Mouse (Mus musculus): ENCODE measurements around the gene Shcbp1l.
"Not testable (repeated sequence)": the region's sequence is repeated elsewhere in the genome, so short reads cannot be mapped to it uniquely, and the experiment has no call there.

Gene Shcbp1l

GRCm38 (mm10) chr1:153424770-153425584, at the start of gene Shcbp1l:
Gene Shcbp1l, plus strand, starts transcription at chr1:153425162.
- peak; percentile 79 for DNase-seq (ENCODE audit: low spot score)

DNA sequence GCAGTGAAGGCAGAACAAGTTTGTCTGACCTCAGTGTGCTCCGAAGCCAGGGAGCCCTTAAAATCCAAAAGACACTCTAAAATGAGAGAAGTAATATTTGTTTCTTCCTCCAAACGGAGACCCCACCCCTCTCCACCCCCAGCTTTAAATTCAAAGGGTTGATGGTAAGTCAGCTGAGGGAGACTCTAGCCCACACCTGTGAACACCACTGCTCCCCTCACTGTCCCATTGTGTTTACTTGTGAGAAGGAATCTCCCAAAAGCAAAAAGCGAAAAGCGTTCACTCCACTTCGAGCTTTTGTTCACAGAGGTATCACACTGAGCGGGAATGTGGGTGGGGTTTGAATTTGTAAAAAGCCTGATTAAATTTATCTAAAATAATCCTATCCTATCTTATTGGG, 48.5 kb upstream of the Shcbp1l start:
- DNase-seq (ENCODE audit: low spot score), result no peak

DNA sequence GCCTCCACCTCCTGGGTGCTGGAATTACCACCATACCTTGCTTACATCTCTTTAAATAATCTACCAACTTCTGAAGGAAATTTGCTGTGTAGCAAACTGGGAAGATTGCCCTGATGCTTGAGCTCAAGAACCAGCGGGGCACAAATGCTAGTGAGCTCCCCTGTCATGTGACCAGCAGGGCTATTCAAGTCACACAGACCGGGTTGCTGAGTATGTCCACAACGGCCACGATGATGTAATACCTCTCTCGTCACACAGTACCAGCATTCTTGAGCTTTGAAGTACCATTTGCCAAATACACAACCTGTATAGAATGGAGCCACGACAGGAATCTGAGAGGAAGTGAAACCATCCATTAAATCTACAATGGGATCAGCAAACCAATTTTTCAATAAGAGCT, 46.4 kb upstream of the Shcbp1l start:
- no peak for DNase-seq (ENCODE audit: low spot score)

DNA sequence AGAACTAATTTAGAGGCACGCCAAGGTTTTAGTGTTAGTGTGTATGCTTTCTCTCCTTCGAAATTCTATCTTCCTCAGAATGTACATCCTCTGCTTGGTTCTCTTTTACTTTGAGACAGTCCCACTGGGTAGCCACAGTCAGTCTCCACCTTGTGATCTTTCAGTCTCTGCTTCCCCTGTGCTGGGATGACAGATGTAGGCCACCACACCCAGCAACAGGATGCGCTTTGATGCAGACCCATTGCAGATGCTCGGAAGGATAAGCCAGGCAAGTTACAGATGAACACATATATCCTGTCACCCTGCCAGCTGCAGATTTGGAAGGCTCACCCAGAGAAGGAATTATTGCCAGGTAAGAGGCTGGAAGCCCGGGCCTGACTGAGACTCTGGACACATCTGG, 45.1 kb upstream of the Shcbp1l start:
- DNase-seq (ENCODE audit: low spot score), result no peak

DNA sequence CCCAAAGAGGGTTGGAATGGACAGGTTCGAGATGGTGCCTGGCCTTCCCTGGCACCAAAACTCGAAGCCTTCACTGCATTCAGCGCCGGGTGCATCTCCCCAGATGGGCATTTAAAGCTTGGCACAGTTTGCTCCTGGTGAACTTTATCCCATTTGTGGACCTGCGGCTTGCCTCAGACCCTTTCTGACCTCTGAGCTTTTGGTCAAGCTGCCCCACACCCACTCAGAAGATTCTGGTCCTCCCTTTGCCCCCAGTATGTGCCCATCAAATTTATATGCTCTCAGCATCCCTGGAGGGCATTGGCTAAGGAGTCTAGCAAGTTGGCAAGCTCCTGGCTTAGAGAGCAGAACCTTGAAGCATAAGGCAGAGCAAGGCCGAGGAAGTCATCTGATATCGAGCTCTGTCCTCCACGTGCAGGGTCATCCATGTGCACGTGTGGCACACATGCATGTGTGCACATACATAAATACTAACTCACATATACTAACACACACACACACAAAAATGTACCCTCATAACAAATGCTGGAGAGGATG, 44.1 kb upstream of the Shcbp1l start:
- DNase-seq (ENCODE audit: low spot score), result no peak

- no peak for DNase-seq (ENCODE audit: low spot score)
These were observed 39.9 kb upstream of the Shcbp1l start for GRCm38 (mm10) chr1:153385081-153385480.

DNA sequence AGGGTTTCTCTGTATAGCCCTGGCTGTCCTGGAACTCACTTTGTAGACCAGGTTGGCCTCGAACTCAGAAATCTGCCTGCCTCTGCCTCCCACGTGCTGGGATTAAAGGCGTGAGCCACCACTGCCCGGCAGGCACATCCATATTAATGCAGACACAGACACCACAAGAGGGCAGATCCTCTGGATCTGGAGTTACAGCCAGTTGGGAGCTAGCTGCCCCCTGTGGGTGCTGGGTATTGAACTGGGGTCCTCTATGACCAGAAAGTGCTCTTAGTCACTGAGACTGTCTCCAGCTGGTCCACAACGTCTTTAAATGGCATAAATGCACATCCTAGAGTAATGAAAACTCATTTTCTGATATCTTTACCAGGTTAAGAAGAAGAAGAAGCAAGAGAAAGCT, 39.3 kb upstream of the Shcbp1l start:
- not testable (repeated sequence) for DNase-seq (ENCODE audit: low spot score)

GRCm38 (mm10) chr1:153386271-153387069, 38.5 kb upstream of the Shcbp1l start:
- peak; percentile 15 for DNase-seq (ENCODE audit: low spot score)

- not testable (repeated sequence) for DNase-seq (ENCODE audit: low spot score)
These were observed 29.3 kb upstream of the Shcbp1l start for GRCm38 (mm10) chr1:153395706-153396105.

DNA sequence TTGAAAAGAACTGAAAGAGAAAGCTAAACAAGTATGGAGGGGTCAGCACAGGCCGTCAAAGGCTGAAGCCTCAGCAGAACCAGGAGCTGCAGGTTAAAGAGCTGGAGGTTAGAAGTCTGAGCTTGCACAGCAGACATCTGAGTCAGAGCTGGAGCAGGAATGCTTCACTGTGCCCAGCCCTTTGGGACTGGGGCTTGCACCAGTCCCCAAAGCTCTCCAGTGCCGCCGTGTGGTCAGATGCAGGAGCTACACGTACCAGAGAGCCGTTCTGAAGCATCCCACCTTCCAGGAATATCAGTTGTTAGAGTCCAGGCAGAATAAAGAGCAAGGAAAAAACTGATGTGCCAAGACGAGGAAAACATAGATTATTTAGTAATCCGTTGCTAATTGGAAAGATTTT, 23.2 kb upstream of the Shcbp1l start:
- peak; percentile 45 for DNase-seq (ENCODE audit: low spot score)

DNA sequence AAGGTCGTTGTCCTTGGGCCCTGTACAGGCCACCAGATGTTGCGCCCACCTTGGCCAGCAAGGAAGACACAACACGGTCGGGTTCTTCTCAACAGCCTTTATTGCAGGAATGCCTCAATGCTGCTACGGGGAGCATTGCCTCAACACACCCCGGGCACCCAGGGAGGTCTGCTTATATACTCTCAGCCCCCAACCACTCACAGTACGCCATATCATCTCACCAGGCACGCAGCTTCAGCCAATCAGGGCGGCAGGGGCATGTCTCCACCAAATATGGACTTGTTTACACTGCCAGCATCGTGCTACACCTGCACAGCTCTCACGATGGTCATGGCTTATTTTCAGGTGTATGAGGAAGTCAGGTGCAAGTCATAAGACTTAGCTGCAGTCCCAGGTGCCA, 17.3 kb upstream of the Shcbp1l start:
- DNase-seq (ENCODE audit: low spot score), result not testable (repeated sequence)

DNA sequence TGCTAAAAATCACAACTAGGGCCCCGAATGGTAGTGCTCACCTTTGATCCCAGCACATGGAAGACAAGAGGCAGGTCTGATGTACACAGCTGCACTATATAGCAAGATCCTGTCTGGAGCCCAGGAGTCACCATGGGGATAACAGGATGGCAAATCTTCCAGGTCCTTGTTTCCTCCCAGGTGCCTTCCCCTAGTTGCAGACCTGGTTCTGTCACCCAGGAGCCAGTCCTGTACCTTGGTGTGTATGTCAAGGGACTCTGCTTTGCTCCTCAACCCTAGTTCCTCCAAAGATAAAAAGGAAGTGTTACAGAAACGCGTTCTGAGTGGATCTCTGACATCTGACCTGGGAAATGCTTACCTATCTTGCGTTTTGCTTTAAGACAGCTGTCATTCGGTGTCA, 16.7 kb upstream of the Shcbp1l start:
- not testable (repeated sequence) for DNase-seq (ENCODE audit: low spot score)

DNA sequence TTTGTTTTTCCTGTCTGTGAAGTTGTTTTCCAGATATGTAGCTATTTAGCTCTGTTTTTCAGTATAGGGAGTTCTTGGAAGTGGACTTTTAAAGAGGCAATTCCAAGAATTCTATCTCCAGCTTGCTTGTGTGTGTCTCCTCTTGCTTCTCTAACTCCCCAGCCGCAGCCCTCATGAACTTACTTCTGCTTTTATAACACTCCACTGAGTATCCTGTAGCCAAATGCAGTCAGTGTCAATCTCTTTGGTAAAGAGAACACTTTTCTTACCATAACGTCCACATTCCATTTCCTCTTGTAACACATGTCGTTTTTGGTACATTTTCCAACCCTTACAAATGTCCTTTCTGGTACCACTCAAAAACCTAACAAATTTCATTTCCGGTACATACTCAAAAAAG, 14.0 kb upstream of the Shcbp1l start:
- DNase-seq (ENCODE audit: low spot score), result not testable (repeated sequence)

- DNase-seq (ENCODE audit: low spot score), result no peak
These were observed 13.2 kb upstream of the Shcbp1l start for GRCm38 (mm10) chr1:153411723-153412122.

GRCm38 (mm10) chr1:153412663-153413396, 12.1 kb upstream of the Shcbp1l start:
- not testable (repeated sequence) for DNase-seq (ENCODE audit: low spot score)

GRCm38 (mm10) chr1:153413397-153414020, 11.5 kb upstream of the Shcbp1l start:
- not testable (repeated sequence) for DNase-seq (ENCODE audit: low spot score)

DNA sequence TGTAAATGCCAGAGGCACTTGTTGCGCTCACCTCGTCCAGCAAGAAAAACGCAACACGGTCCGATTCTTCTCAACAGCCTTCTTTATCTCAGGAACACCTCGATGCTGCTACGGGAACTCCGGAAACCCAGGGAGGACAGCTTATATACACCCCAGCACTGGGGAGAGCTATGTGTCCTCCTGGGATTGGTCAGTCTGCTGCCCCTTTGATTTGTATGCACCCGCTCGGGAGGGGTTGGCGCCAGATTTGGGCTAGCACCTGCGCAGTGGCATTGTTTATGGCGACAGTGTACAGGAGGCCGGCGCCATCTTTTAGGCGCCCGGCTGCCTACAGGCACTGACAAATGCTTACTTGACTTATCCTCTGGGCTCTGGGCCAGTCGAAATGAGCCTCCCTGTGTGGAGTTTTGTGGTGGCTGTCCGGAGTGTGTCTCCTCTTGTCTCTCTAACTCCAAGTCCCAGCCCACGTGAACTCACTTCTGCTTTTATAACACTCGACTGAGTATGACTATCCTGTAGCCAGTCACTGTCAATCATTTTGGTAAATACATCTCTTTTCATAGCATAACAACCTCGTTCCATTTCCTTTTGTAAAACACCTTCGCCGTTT, 10.7 kb upstream of the Shcbp1l start:
- DNase-seq (ENCODE audit: low spot score), result not testable (repeated sequence)

DNA sequence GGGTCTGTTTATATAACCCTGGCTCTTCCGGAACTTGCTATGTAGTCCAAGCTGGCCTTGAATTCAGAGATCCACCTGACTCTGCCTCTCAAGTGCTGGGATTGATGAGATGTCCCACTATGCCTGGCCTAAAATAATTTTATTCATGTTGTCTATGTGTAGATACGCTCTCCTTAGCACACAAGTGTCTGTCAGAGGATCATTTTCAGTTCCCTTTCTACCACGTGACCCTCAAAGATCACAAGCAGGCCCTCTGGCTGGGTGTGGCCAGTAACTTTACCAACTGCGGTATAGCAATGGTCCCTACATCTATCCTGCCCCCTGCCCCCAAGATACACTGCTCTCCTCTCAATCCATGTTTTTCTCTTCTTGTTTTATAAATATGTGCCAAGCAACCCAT, 10.0 kb upstream of the Shcbp1l start:
- no peak for DNase-seq (ENCODE audit: low spot score)

- DNase-seq (ENCODE audit: low spot score), result not testable (repeated sequence)
These were observed 9.2 kb upstream of the Shcbp1l start for GRCm38 (mm10) chr1:153415742-153416141.

DNA sequence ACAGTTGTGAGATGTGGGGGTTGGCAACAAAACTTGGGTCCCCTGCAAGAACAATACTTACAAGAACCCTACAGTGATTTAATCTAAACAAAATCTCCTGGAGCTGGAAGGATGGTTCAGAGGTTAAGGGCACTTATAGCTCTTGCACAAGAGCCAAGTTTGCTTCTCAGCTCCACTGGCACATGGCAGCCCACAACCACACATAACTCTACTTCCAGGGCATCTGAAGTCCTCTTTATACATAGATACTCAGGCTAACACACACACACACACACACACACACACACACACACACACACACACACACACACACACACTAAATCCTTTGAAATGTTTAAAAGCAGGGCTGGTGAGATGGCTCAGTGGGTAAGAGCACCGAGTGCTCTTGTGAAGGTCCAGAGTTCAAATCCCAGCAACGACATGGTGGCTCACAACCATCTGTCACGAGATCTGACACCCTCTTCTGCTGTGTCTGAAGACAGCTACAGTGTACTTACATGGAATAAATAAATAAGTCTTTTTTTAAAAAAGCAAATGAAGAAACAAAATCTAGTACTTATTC, 8.6 kb upstream of the Shcbp1l start:
- not testable (repeated sequence) for DNase-seq (ENCODE audit: low spot score)

DNA sequence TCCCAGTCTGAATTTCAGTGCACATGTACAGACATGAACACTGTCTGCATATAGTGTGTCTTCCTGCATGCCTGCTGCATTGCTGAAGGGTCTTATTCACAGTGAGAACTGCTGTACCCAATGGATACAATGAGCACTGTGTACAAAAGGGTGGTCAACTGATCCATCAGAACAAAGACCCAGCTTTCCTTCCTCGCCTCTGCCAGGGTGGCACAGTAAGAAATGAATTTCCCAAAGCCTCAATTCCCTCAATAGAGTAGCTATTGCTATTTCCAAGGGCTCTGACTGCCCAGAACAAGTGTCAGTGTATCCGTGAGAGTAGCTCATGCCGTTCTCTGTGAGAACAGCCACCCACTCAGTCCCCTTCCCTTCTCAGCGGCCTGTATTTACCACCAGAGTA, 7.2 kb upstream of the Shcbp1l start:
- DNase-seq (ENCODE audit: low spot score), result not testable (repeated sequence)

Measured in c-Kit-positive CD71-positive TER-119-positive erythroid progenitor cells, embryonic 14.5 days (primary cell).